Comparison of ENCODE assay signal across 8 mouse cellular contexts in genomic region chr3:84460952-84461351, GRCm38 (mm10). TPM values are rescaled to one million over a fixed set of nuclear protein-coding genes. Genes with fewer than 3 reads are reported as not detected.
DNase-seq lines count a peak whose midpoint lies in the region; ATAC-seq and TF ChIP-seq lines count a peak whose summit lies in the region.

No protein-coding gene starts in this region.

- 0 out of 2 replicates have a peak, but pooled peaks cover 7% of the 10 kb centered on the region for H3K36me3 ChIP-seq in lung, embryonic 14.5 days (ENCODE audit: insufficient read depth)
- no peaks in the 10 kb centered on the region for H3K36me3 ChIP-seq in intestine, embryonic 15.5 days
- H3K36me3 ChIP-seq in liver, postnatal 0 days (replicated peaks; ENCODE audit: insufficient read depth, low read length): peaks cover 24% of the 10 kb centered on the region

- peak overlapping the region; percentile 51; the same call in 1 of the 2 replicates for H3K27ac ChIP-seq in lung, embryonic 14.5 days (ENCODE audit: low read depth)
- peak overlapping the region; percentile 67 for H3K27ac ChIP-seq in intestine, embryonic 15.5 days
- peak overlapping the region; percentile 87 for H3K27ac ChIP-seq in liver, postnatal 0 days (ENCODE audit: low read depth)

- 6% methylated on average over 12 of the region's 12 CpGs for WGBS in lung, embryonic 14.5 days
- 13% methylated on average over 12 of the region's 12 CpGs for WGBS in intestine, embryonic 15.5 days
- WGBS in liver, postnatal 0 days (ENCODE audit: insufficient replicate concordance): 5% methylated on average over 12 of the region's 12 CpGs

- TF ChIP-seq EP300 in liver, postnatal 0 days (IDR thresholded peaks at IDR 0.05; ENCODE audit: low read depth): peak; percentile 91

- H3K9me3 ChIP-seq in lung, embryonic 14.5 days (ENCODE audit: low read depth, low read length): no peaks in the 10 kb centered on the region
- no peaks in the 10 kb centered on the region for H3K9me3 ChIP-seq in intestine, embryonic 15.5 days
- no peaks in the 10 kb centered on the region for H3K9me3 ChIP-seq in liver, postnatal 0 days (ENCODE audit: low read length)

- no peaks in the 10 kb centered on the region for H3K27me3 ChIP-seq in lung, embryonic 14.5 days (ENCODE audit: insufficient read depth, low read length)
- H3K27me3 ChIP-seq in intestine, embryonic 15.5 days (replicated peaks): no peaks in the 10 kb centered on the region
- H3K27me3 ChIP-seq in liver, postnatal 0 days (ENCODE audit: insufficient read depth, low read length): no peaks in the 10 kb centered on the region

- H3K4me3 ChIP-seq in lung, embryonic 14.5 days (ENCODE audit: low read depth, low read length): no peak overlapping the region
- H3K4me3 ChIP-seq in intestine, embryonic 15.5 days (replicated peaks): no peak overlapping the region
- 0 out of 2 replicates have a peak overlapping the region, but pooled peaks have one; percentile 5 for H3K4me3 ChIP-seq in liver, postnatal 0 days (ENCODE audit: low read depth, low read length)

- peak overlapping the region; percentile 20 for H3K4me2 ChIP-seq in lung, embryonic 14.5 days
- peak overlapping the region; percentile 30 for H3K4me2 ChIP-seq in intestine, embryonic 15.5 days (replicated peaks)
- peak overlapping the region; percentile 51 for H3K4me2 ChIP-seq in liver, postnatal 0 days (ENCODE audit: low read depth, low read length)

- peaks cover 13% of the 10 kb centered on the region for H3K4me1 ChIP-seq in lung, embryonic 14.5 days (ENCODE audit: insufficient read depth)
- peaks cover 25% of the 10 kb centered on the region for H3K4me1 ChIP-seq in intestine, embryonic 15.5 days (replicated peaks)
- peaks cover 38% of the 10 kb centered on the region for H3K4me1 ChIP-seq in liver, postnatal 0 days (ENCODE audit: insufficient read depth)

- peak; percentile 80 for DNase-seq in lung, embryonic 14.5 days
- no peak for DNase-seq in lung, postnatal 25 days (ENCODE audit: low spot score)
- peak; percentile 47 for DNase-seq in embryo, embryonic 9.5 days (ENCODE audit: extremely low spot score)
- peak; percentile 76 for DNase-seq in liver, postnatal 0 days
- DNase-seq in cerebellum, postnatal 4 days (ENCODE audit: low spot score in 2 of 2): no peak
- no peak for DNase-seq in cerebellum, postnatal 10 days
- DNase-seq in left cerebral cortex, adult 11 months (ENCODE audit: low spot score): no peak

- peak; percentile 64 for ATAC-seq in lung, embryonic 14.5 days (ENCODE audit: insufficient read depth)
- peak; percentile 87 for ATAC-seq in intestine, embryonic 15.5 days
- peak; percentile 83 for ATAC-seq in liver, postnatal 0 days

- H3K9ac ChIP-seq in lung, embryonic 14.5 days: no peak overlapping the region
- H3K9ac ChIP-seq in intestine, embryonic 15.5 days: no peak overlapping the region
- H3K9ac ChIP-seq in liver, postnatal 0 days (replicated peaks): peak overlapping the region; percentile 49

- no peak for TF ChIP-seq CTCF in lung, embryonic 14.5 days (IDR thresholded peaks at IDR 0.05; ENCODE audit: low read depth)
- no peak for TF ChIP-seq CTCF in liver, postnatal 0 days (IDR thresholded peaks at IDR 0.05; ENCODE audit: low read depth)

RNA-seq across cellular contexts. Expression of gene Fhdc1, which starts 19.3 kb away (rescaled TPM):
- 15.6 and 16.6 TPM in 2 replicates for polyA plus RNA-seq in lung, embryonic 14.5 days (2014; fragmentation: Nextera tagmentation; extraction: Ambion mirVana)
- 6.5 and 7.7 TPM in 2 replicates for polyA plus RNA-seq in intestine, embryonic 15.5 days (2015; fragmentation: Nextera tagmentation; extraction: Ambion mirVana)
- polyA plus RNA-seq in liver, postnatal 0 days (2015; fragmentation: Nextera tagmentation; extraction: Ambion mirVana): 16.8 and 19.1 TPM in 2 replicates

Comparison
In these comparisons a context has a peak if more than half of its experiments do, and no peak if none do; other contexts are left out.
1. DNase-seq: peak in lung, embryonic 14.5 days (single experiment), embryo, embryonic 9.5 days (single experiment) and liver, postnatal 0 days (single experiment); none in lung, postnatal 25 days (single experiment), cerebellum, postnatal 4 days (0 of 2), cerebellum, postnatal 10 days (0 of 2) and left cerebral cortex, adult 11 months (single experiment).
2. Peak in every context shown above with its lines, with median percentiles within 50 percentile points of each other: ATAC-seq, H3K27ac ChIP-seq and H3K4me2 ChIP-seq.